Mouse (Mus musculus): ENCODE measurements around the gene Arsb. TPM values are rescaled to one million over a fixed set of nuclear protein-coding genes. Genes with fewer than 3 reads are reported as not detected.
"Not testable (repeated sequence)": the region's sequence is repeated elsewhere in the genome, so short reads cannot be mapped to it uniquely, and the experiment has no call there.

The Arsb gene
- polyA plus RNA-seq, 1 experiment from 2014 or later = 6.8 TPM

GRCm38 (mm10) chr13:93797011-93797600, 25.7 kb downstream of the Arsb start:
- no peak overlapping the region for H3K27ac ChIP-seq (ENCODE audit: low read depth, low read length)

GRCm38 (mm10) chr13:93810311-93810710, 38.9 kb downstream of the Arsb start:
- ATAC-seq (replicated peaks; ENCODE audit: low FRiP score); H3K36me3 ChIP-seq (ENCODE audit: control insufficient read depth, insufficient read depth, low read length); DNase-seq (ENCODE audit: low spot score); H3K4me2 ChIP-seq (ENCODE audit: low read depth, low read length, severe bottlenecking); H3K27me3 ChIP-seq (ENCODE audit: control insufficient read depth, insufficient read depth, low read length); H3K9me3 ChIP-seq (ENCODE audit: control insufficient read depth, low read length); H3K4me3 ChIP-seq (ENCODE audit: low read depth, low read length); H3K9ac ChIP-seq (ENCODE audit: low read length); H3K4me1 ChIP-seq (replicated peaks; ENCODE audit: control insufficient read depth, insufficient read depth, low read length); H3K27ac ChIP-seq (ENCODE audit: low read depth, low read length): not testable (repeated sequence)
- 78% methylated on average over 2 of the region's 2 CpGs for whole genome bisulfite sequencing

More at GRCm38 (mm10) chr13:93797011-93797600, 25.7 kb downstream of the Arsb start:
- Histone ChIP-seq H3K4me3 (ENCODE audit: low read depth, low read length) (no peak overlapping the region), H3K36me3 (ENCODE audit: control insufficient read depth, insufficient read depth, low read length) (no peaks in the 10 kb centered on the region), H3K4me2 (ENCODE audit: low read depth, low read length, severe bottlenecking) (no peak overlapping the region), H3K27me3 (ENCODE audit: control insufficient read depth, insufficient read depth, low read length) (no peaks in the 10 kb centered on the region), H3K9me3 (ENCODE audit: control insufficient read depth, low read length) (no peaks in the 10 kb centered on the region; the same call in 1 of the 2 replicates), H3K4me1 (replicated peaks; ENCODE audit: control insufficient read depth, insufficient read depth, low read length) (no peaks in the 10 kb centered on the region), H3K9ac (ENCODE audit: low read length) (no peak overlapping the region)
- ATAC-seq (replicated peaks; ENCODE audit: low FRiP score) (no peak), DNase-seq (ENCODE audit: low spot score) (no peak)
- WGBS = 90% methylated on average over 5 of the region's 5 CpGs

GRCm38 (mm10) chr13:93814081-93814480, 42.7 kb downstream of the Arsb start:
- no peak for ATAC-seq (replicated peaks; ENCODE audit: low FRiP score)
- Histone ChIP-seq H3K27ac (ENCODE audit: low read depth, low read length) (no peak overlapping the region), H3K9ac (ENCODE audit: low read length) (no peak overlapping the region), H3K4me2 (ENCODE audit: low read depth, low read length, severe bottlenecking) (no peak overlapping the region), H3K36me3 (ENCODE audit: control insufficient read depth, insufficient read depth, low read length) (no peaks in the 10 kb centered on the region), H3K9me3 (ENCODE audit: control insufficient read depth, low read length) (no peaks in the 10 kb centered on the region), H3K4me3 (ENCODE audit: low read depth, low read length) (no peak overlapping the region), H3K27me3 (ENCODE audit: control insufficient read depth, insufficient read depth, low read length) (no peaks in the 10 kb centered on the region), H3K4me1 (replicated peaks; ENCODE audit: control insufficient read depth, insufficient read depth, low read length) (no peaks in the 10 kb centered on the region)
- DNase-seq (ENCODE audit: low spot score) = no peak
- 94% methylated on average over 6 of the region's 6 CpGs for WGBS

GRCm38 (mm10) chr13:93814676-93815075, 43.2 kb downstream of the Arsb start:
- Histone ChIP-seq H3K4me1 (replicated peaks; ENCODE audit: control insufficient read depth, insufficient read depth, low read length) (no peaks in the 10 kb centered on the region), H3K27me3 (ENCODE audit: control insufficient read depth, insufficient read depth, low read length) (no peaks in the 10 kb centered on the region), H3K4me3 (ENCODE audit: low read depth, low read length) (no peak overlapping the region), H3K9ac (ENCODE audit: low read length) (no peak overlapping the region), H3K9me3 (ENCODE audit: control insufficient read depth, low read length) (no peaks in the 10 kb centered on the region; the same call in 1 of the 2 replicates), H3K27ac (ENCODE audit: low read depth, low read length) (no peak overlapping the region), H3K36me3 (ENCODE audit: control insufficient read depth, insufficient read depth, low read length) (no peaks in the 10 kb centered on the region), H3K4me2 (ENCODE audit: low read depth, low read length, severe bottlenecking) (no peak overlapping the region)
- DNase-seq (ENCODE audit: low spot score) = no peak
- WGBS = 94% methylated on average over 12 of the region's 12 CpGs
- no peak for ATAC-seq (replicated peaks; ENCODE audit: low FRiP score)

- DNase-seq (ENCODE audit: low spot score) (no peak), ATAC-seq (replicated peaks; ENCODE audit: low FRiP score) (no peak)
Observed at GRCm38 (mm10) chr13:93815128-93815527, 43.7 kb downstream of the Arsb start.

GRCm38 (mm10) chr13:93816127-93816526, 44.7 kb downstream of the Arsb start:
- Histone ChIP-seq H3K4me3 (ENCODE audit: low read depth, low read length) (no peak overlapping the region), H3K4me2 (ENCODE audit: low read depth, low read length, severe bottlenecking) (no peak overlapping the region), H3K27me3 (ENCODE audit: control insufficient read depth, insufficient read depth, low read length) (no peaks in the 10 kb centered on the region), H3K27ac (ENCODE audit: low read depth, low read length) (no peak overlapping the region), H3K36me3 (ENCODE audit: control insufficient read depth, insufficient read depth, low read length) (no peaks in the 10 kb centered on the region), H3K9ac (ENCODE audit: low read length) (no peak overlapping the region), H3K9me3 (ENCODE audit: control insufficient read depth, low read length) (no peaks in the 10 kb centered on the region; the same call in 1 of the 2 replicates), H3K4me1 (replicated peaks; ENCODE audit: control insufficient read depth, insufficient read depth, low read length) (no peaks in the 10 kb centered on the region)
- WGBS = 88% methylated on average over 2 of the region's 2 CpGs
- DNase-seq (ENCODE audit: low spot score) = no peak
- ATAC-seq (replicated peaks; ENCODE audit: low FRiP score) = no peak

More at GRCm38 (mm10) chr13:93815128-93815527, 43.7 kb downstream of the Arsb start:
- Histone ChIP-seq H3K27me3 (ENCODE audit: control insufficient read depth, insufficient read depth, low read length) (no peaks in the 10 kb centered on the region), H3K9me3 (ENCODE audit: control insufficient read depth, low read length) (no peaks in the 10 kb centered on the region; the same call in 1 of the 2 replicates), H3K36me3 (ENCODE audit: control insufficient read depth, insufficient read depth, low read length) (no peaks in the 10 kb centered on the region), H3K4me3 (ENCODE audit: low read depth, low read length) (no peak overlapping the region), H3K4me1 (replicated peaks; ENCODE audit: control insufficient read depth, insufficient read depth, low read length) (no peaks in the 10 kb centered on the region), H3K4me2 (ENCODE audit: low read depth, low read length, severe bottlenecking) (no peak overlapping the region), H3K27ac (ENCODE audit: low read depth, low read length) (no peak overlapping the region), H3K9ac (ENCODE audit: low read length) (no peak overlapping the region)
- 91% methylated on average over 11 of the region's 11 CpGs for WGBS

GRCm38 (mm10) chr13:93816688-93817331, 45.4 kb downstream of the Arsb start:
- Histone ChIP-seq H3K9ac (ENCODE audit: low read length) (no peak overlapping the region), H3K9me3 (ENCODE audit: control insufficient read depth, low read length) (no peaks in the 10 kb centered on the region; the same call in 1 of the 2 replicates), H3K4me1 (replicated peaks; ENCODE audit: control insufficient read depth, insufficient read depth, low read length) (no peaks in the 10 kb centered on the region), H3K4me2 (ENCODE audit: low read depth, low read length, severe bottlenecking) (no peak overlapping the region), H3K4me3 (ENCODE audit: low read depth, low read length) (no peak overlapping the region), H3K36me3 (ENCODE audit: control insufficient read depth, insufficient read depth, low read length) (no peaks in the 10 kb centered on the region), H3K27me3 (ENCODE audit: control insufficient read depth, insufficient read depth, low read length) (no peaks in the 10 kb centered on the region), H3K27ac (ENCODE audit: low read depth, low read length) (no peak overlapping the region)
- no peak for ATAC-seq (replicated peaks; ENCODE audit: low FRiP score)
- peak; percentile 64 for DNase-seq (ENCODE audit: low spot score)
- WGBS = 28% methylated on average over 9 of the region's 9 CpGs

- Histone ChIP-seq H3K4me3 (ENCODE audit: low read depth, low read length) (no peak overlapping the region), H3K27me3 (ENCODE audit: control insufficient read depth, insufficient read depth, low read length) (no peaks in the 10 kb centered on the region), H3K36me3 (ENCODE audit: control insufficient read depth, insufficient read depth, low read length) (no peaks in the 10 kb centered on the region), H3K9ac (ENCODE audit: low read length) (no peak overlapping the region), H3K4me1 (replicated peaks; ENCODE audit: control insufficient read depth, insufficient read depth, low read length) (no peaks in the 10 kb centered on the region), H3K4me2 (ENCODE audit: low read depth, low read length, severe bottlenecking) (no peak overlapping the region), H3K9me3 (ENCODE audit: control insufficient read depth, low read length) (no peaks in the 10 kb centered on the region; the same call in 1 of the 2 replicates), H3K27ac (ENCODE audit: low read depth, low read length) (no peak overlapping the region)
- ATAC-seq (replicated peaks; ENCODE audit: low FRiP score) = no peak
- no peak for DNase-seq (ENCODE audit: low spot score)
- WGBS = 86% methylated on average over 4 of the region's 4 CpGs
Observed at GRCm38 (mm10) chr13:93820173-93820572, 48.7 kb downstream of the Arsb start.

GRCm38 (mm10) chr13:93822001-93822400, 50.6 kb downstream of the Arsb start:
- Histone ChIP-seq H3K9me3 (ENCODE audit: control insufficient read depth, low read length) (no peaks in the 10 kb centered on the region; the same call in 1 of the 2 replicates), H3K36me3 (ENCODE audit: control insufficient read depth, insufficient read depth, low read length) (no peaks in the 10 kb centered on the region), H3K4me2 (ENCODE audit: low read depth, low read length, severe bottlenecking) (no peak overlapping the region), H3K27ac (ENCODE audit: low read depth, low read length) (no peak overlapping the region), H3K4me3 (ENCODE audit: low read depth, low read length) (no peak overlapping the region), H3K27me3 (ENCODE audit: control insufficient read depth, insufficient read depth, low read length) (no peaks in the 10 kb centered on the region), H3K9ac (ENCODE audit: low read length) (no peak overlapping the region), H3K4me1 (replicated peaks; ENCODE audit: control insufficient read depth, insufficient read depth, low read length) (no peaks in the 10 kb centered on the region)
- WGBS = 87% methylated on average over 6 of the region's 6 CpGs
- ATAC-seq (replicated peaks; ENCODE audit: low FRiP score) (no peak), DNase-seq (ENCODE audit: low spot score) (no peak)

Data from forebrain, embryonic 11.5 days (tissue).